Mouse (Mus musculus) retina, postnatal 7 days (tissue): ENCODE measurements at regions not wholly inside any gene's neighbourhood (a gene's known extent, or its start where the extent isn't known, plus 50 kb on each side); places are given as distances from the start of the nearest gene placed in this dataset.

ENCODE experiments used
- DNase-seq: peaks from one replicate; pipeline ENCODE4 v3.0.0-alpha.2; 2012; ENCODE audit warnings: low read depth, low spot score

DNA sequence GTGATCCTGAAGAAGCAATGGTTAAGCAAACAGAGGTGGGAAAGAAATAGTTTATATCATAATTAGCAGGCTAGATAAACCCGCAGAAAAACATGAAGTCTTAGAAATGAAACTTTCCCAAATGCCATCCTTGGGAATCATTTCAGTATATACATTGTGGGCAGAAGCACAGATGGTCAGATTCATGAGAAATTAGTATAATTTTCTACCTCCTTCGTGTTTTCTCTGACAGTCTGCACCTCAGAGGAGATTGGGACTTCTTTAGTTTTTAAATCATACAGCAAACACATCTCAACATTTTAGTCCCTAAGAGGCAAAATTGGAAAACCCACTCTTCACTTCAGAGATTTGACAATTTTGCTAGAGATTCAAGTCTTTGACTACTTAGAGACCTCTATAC is 786.6 kb upstream of the Celf2 start:
- no peak for DNase-seq

DNA sequence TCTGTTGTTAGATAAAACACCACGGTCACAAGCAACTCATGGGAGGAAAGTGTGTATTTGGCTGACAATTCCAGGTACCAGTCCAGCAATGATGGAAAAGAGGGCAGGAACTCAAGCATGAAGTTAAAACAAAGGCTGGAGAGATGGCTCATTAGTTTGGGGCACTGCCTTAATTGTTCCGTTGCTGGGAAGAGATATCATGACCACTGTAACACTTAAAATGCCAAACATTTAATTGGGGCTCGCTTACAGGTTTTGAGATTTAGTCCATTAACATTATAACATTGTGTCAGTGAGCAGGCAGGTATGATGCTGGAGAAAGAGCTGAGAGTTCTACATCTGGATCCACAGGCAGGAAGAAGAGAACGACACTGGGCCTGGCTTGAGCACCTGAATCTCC is 782.0 kb upstream of the Celf2 start:
- no peak for DNase-seq

DNA sequence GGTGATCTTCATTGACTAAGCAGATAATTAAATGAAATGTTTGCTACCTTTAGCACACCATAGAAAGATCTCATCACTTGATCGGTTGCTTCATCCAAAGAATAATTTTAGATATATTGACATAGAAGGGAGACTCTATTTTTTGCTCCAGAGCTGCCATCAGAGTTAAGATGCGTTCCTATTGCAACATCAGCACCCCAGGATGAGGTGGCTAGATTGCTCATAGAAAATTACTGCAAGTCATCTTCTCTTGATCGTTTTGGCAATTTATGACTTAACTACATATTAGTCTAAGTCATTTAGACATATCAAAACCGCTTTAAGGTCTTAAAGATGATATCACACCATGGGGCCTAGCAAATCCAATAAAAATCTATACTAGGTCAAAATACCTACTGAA is 778.0 kb upstream of the Celf2 start:
- DNase-seq = no peak

DNA sequence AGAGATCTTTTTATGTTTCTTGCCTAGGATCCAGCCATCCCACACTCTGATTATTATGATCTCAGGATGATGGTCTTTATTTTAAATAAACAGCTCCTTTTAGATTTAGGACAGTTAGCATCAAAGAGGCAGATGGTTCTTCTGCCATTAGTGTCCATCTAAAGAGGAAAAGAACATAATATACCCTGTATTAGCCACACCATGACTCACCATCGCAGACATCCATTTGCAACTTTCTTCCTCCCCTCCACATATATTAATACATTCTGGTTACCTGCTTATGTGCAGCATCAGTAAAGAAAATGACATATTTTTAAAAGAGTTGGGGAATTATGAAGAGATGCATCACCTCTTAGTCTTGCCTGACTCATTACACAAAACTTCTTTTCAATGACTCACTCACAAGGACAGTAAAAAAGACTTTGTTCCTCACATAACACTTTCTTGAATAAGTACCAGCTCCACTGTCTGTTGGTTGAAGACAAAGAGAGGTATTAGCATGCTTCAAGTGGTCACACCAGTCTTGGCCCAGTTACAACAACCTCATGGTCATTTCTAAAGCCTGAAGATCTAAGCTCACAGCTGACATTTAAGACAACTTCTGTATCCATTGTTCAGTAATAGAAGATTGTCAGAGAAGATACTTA is 766.9 kb upstream of the Celf2 start:
- DNase-seq = no peak
